Mouse (Mus musculus): ENCODE data around the gene Ccr1l1. TPM values are rescaled to one million over a fixed set of nuclear protein-coding genes. Genes with fewer than 3 reads are reported as not detected.
A peak's percentile ranks its signal among the peaks of the same experiment; 100 is the strongest.

Ccr1l1 gene
- total and polyA plus RNA-seq, 2 experiments = 0.12 TPM; not detected in 1

- H3K36me3 ChIP-seq (ENCODE audit: control insufficient read depth, insufficient read depth, low read length) = no peaks in the 10 kb centered on the region
- DNase-seq (ENCODE audit: extremely low read depth, low read depth, low spot score) = no peak
- no peaks in the 10 kb centered on the region for H3K79me2 ChIP-seq (ENCODE audit: control insufficient read depth, insufficient read depth, low read length)
- H3K4me1 ChIP-seq (ENCODE audit: control insufficient read depth, insufficient read depth, low read length) = peaks cover 3% of the 10 kb centered on the region; the same call in 1 of the 2 replicates
- no peak overlapping the region for H3K27ac ChIP-seq (replicated peaks; ENCODE audit: insufficient read depth, low read depth, low read length)
- no peak overlapping the region for H3K9ac ChIP-seq (ENCODE audit: low read depth, low read length)
- WGBS = 60% methylated on average over 2 of the region's 2 CpGs
- no peaks in the 10 kb centered on the region for H3K27me3 ChIP-seq (ENCODE audit: control insufficient read depth, insufficient read depth, low read length)
- TF ChIP-seq CTCF (IDR thresholded peaks at IDR 0.05; ENCODE audit: low read depth, low read length) (no peak), POLR2A (IDR thresholded peaks at IDR 0.05; ENCODE audit: extremely low read depth, insufficient read depth, low read length) (no peak)
- no peak overlapping the region for H3K4me3 ChIP-seq (ENCODE audit: insufficient read depth, low read depth, low read length)
These were observed 24.7 kb downstream of the Ccr1l1 start for GRCm38 (mm10) chr9:123953551-123953950.

DNA sequence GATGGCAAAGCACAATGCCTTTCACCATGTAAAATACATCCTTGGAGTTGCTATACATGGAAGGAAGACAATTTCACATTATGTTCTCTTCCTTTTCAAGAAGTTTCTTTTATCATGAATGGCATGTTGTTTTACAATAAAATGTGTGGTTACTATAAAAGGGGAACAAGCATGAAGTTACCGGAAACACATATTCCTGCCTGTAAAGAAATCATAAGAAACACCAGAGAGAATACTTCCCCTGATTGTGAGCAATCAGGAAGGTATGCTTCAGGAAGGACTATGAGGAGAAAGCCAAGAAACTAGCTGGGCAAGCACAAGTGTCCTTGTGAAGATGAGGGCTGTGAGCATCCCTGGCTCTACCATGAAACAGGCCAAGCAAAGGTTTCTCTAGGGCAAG is 27.0 kb downstream of the Ccr1l1 start:
- no peaks in the 10 kb centered on the region for H3K27me3 ChIP-seq (ENCODE audit: control insufficient read depth, insufficient read depth, low read length)
- H3K27ac ChIP-seq (replicated peaks; ENCODE audit: insufficient read depth, low read depth, low read length) = no peak overlapping the region
- WGBS = 86% methylated on average over 1 of the region's 1 CpGs
- H3K4me1 ChIP-seq (ENCODE audit: control insufficient read depth, insufficient read depth, low read length) = peaks cover 3% of the 10 kb centered on the region; the same call in 1 of the 2 replicates
- H3K36me3 ChIP-seq (ENCODE audit: control insufficient read depth, insufficient read depth, low read length) = no peaks in the 10 kb centered on the region
- no peak for DNase-seq (ENCODE audit: extremely low read depth, low read depth, low spot score)
- H3K9ac ChIP-seq (ENCODE audit: low read depth, low read length) = no peak overlapping the region
- H3K4me3 ChIP-seq (ENCODE audit: insufficient read depth, low read depth, low read length) = no peak overlapping the region
- TF ChIP-seq POLR2A (IDR thresholded peaks at IDR 0.05; ENCODE audit: extremely low read depth, insufficient read depth, low read length) (no peak), CTCF (IDR thresholded peaks at IDR 0.05; ENCODE audit: low read depth, low read length) (no peak)
- H3K79me2 ChIP-seq (ENCODE audit: control insufficient read depth, insufficient read depth, low read length) = no peaks in the 10 kb centered on the region

DNA sequence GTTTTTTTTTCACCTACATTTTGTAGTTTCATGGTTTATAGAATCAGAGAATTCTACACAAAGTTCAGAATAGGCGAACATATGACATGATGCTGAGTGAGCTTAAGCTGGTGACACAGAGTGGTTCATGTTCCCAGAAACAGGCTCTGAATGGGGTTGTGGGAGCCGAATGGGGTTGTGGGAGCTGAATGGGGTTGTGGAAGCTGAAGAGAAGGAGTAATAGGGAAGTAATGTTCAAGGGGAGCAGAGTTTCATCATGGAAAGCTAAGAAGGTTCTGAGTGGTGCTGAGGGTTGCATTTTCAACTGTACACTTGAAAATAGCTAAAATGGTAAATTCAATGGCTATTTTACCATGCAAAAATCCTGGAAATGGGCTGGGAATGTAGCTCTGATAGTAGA is 28.8 kb downstream of the Ccr1l1 start:
- no peak for DNase-seq (ENCODE audit: extremely low read depth, low read depth, low spot score)
- no peaks in the 10 kb centered on the region for H3K27me3 ChIP-seq (ENCODE audit: control insufficient read depth, insufficient read depth, low read length)
- WGBS = 81% methylated on average over 2 of the region's 2 CpGs
- no peaks in the 10 kb centered on the region for H3K36me3 ChIP-seq (ENCODE audit: control insufficient read depth, insufficient read depth, low read length)
- no peak overlapping the region for H3K27ac ChIP-seq (replicated peaks; ENCODE audit: insufficient read depth, low read depth, low read length)
- TF ChIP-seq CTCF (IDR thresholded peaks at IDR 0.05; ENCODE audit: low read depth, low read length) (no peak), POLR2A (IDR thresholded peaks at IDR 0.05; ENCODE audit: extremely low read depth, insufficient read depth, low read length) (no peak)
- H3K4me1 ChIP-seq (ENCODE audit: control insufficient read depth, insufficient read depth, low read length) = peaks cover 3% of the 10 kb centered on the region; the same call in 1 of the 2 replicates
- no peak overlapping the region for H3K9ac ChIP-seq (ENCODE audit: low read depth, low read length)
- H3K4me3 ChIP-seq (ENCODE audit: insufficient read depth, low read depth, low read length) = no peak overlapping the region
- H3K79me2 ChIP-seq (ENCODE audit: control insufficient read depth, insufficient read depth, low read length) = no peaks in the 10 kb centered on the region

GRCm38 (mm10) chr9:123947815-123948214 is 30.4 kb downstream of the Ccr1l1 start:
- TF ChIP-seq CTCF (IDR thresholded peaks at IDR 0.05; ENCODE audit: low read depth, low read length) = no peak
- no peak for TF ChIP-seq POLR2A (IDR thresholded peaks at IDR 0.05; ENCODE audit: extremely low read depth, insufficient read depth, low read length)
- H3K4me3 ChIP-seq (ENCODE audit: insufficient read depth, low read depth, low read length) = no peak overlapping the region
- H3K79me2 ChIP-seq (ENCODE audit: control insufficient read depth, insufficient read depth, low read length) = no peaks in the 10 kb centered on the region
- H3K27ac ChIP-seq (replicated peaks; ENCODE audit: insufficient read depth, low read depth, low read length) = no peak overlapping the region
- WGBS = 87% methylated on average over 1 of the region's 1 CpGs
- H3K4me1 ChIP-seq (ENCODE audit: control insufficient read depth, insufficient read depth, low read length) = peaks cover 3% of the 10 kb centered on the region; the same call in 1 of the 2 replicates
- no peak for DNase-seq (ENCODE audit: extremely low read depth, low read depth, low spot score)
- no peaks in the 10 kb centered on the region for H3K36me3 ChIP-seq (ENCODE audit: control insufficient read depth, insufficient read depth, low read length)
- no peak overlapping the region for H3K9ac ChIP-seq (ENCODE audit: low read depth, low read length)
- H3K27me3 ChIP-seq (ENCODE audit: control insufficient read depth, insufficient read depth, low read length) = no peaks in the 10 kb centered on the region

DNA sequence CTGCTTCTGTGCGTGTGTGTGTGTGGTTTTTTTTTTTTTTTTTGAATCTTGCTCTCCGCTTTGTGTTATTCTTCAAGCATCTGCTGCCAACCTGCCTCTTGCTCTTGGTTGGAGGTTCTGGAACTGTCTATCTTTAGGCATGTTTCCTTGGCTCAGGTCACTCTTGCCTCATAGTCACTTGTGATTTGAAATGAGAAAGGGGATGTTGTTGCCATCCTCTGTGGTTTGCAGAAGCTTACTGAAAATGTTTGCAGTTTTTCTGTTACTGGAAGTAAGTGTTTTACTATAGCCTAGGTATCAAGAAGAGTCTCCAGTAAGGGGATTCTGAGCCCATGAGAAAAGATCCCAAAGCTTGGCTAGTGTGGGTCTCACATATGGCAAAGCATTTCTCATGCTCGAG is 36.2 kb downstream of the Ccr1l1 start:
- TF ChIP-seq POLR2A (IDR thresholded peaks at IDR 0.05; ENCODE audit: extremely low read depth, insufficient read depth, low read length) = no peak
- TF ChIP-seq CTCF (IDR thresholded peaks at IDR 0.05; ENCODE audit: low read depth, low read length) = no peak
- Histone ChIP-seq H3K9ac (ENCODE audit: low read depth, low read length) (no peak overlapping the region), H3K79me2 (ENCODE audit: control insufficient read depth, insufficient read depth, low read length) (no peaks in the 10 kb centered on the region), H3K4me1 (ENCODE audit: control insufficient read depth, insufficient read depth, low read length) (no peaks in the 10 kb centered on the region), H3K36me3 (ENCODE audit: control insufficient read depth, insufficient read depth, low read length) (no peaks in the 10 kb centered on the region), H3K27me3 (ENCODE audit: control insufficient read depth, insufficient read depth, low read length) (no peaks in the 10 kb centered on the region), H3K27ac (replicated peaks; ENCODE audit: insufficient read depth, low read depth, low read length) (no peak overlapping the region), H3K4me3 (ENCODE audit: insufficient read depth, low read depth, low read length) (no peak overlapping the region)
- DNase-seq (ENCODE audit: extremely low read depth, low read depth, low spot score) = no peak
- WGBS = 84% methylated on average over 3 of the region's 3 CpGs

DNA sequence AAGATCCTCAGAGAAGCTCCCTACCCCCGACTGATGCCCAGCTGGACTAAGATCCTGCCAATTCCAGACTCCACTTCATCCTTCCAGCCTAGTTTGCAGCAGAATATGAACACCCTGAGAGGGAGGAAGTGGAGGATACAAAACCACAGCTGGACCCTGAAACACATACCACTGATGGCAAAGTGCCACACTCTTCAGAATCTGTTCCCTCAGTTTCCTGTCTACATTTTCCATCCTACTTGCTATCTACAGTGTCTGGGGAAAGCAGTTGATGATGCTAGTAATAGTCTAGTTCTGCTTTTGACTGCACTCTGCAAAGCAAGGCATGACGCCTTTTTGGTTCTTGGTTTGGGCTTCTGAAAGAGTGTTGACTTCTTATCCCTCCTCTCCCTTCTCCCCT is 36.9 kb downstream of the Ccr1l1 start:
- H3K9ac ChIP-seq (ENCODE audit: low read depth, low read length) = no peak overlapping the region
- H3K4me1 ChIP-seq (ENCODE audit: control insufficient read depth, insufficient read depth, low read length) = no peaks in the 10 kb centered on the region
- no peak overlapping the region for H3K4me3 ChIP-seq (ENCODE audit: insufficient read depth, low read depth, low read length)
- H3K27me3 ChIP-seq (ENCODE audit: control insufficient read depth, insufficient read depth, low read length) = no peaks in the 10 kb centered on the region
- WGBS = 66% methylated on average over 2 of the region's 2 CpGs
- no peaks in the 10 kb centered on the region for H3K79me2 ChIP-seq (ENCODE audit: control insufficient read depth, insufficient read depth, low read length)
- TF ChIP-seq POLR2A (IDR thresholded peaks at IDR 0.05; ENCODE audit: extremely low read depth, insufficient read depth, low read length) = no peak
- no peak for TF ChIP-seq CTCF (IDR thresholded peaks at IDR 0.05; ENCODE audit: low read depth, low read length)
- no peaks in the 10 kb centered on the region for H3K36me3 ChIP-seq (ENCODE audit: control insufficient read depth, insufficient read depth, low read length)
- H3K27ac ChIP-seq (replicated peaks; ENCODE audit: insufficient read depth, low read depth, low read length) = peak overlapping the region; percentile 41
- no peak for DNase-seq (ENCODE audit: extremely low read depth, low read depth, low spot score)
